Mouse (Mus musculus): ENCODE measurements at regions not wholly inside any gene's neighbourhood (a gene's known extent, or its start where the extent isn't known, plus 50 kb on each side); places are given as distances from the start of the nearest gene placed in this dataset.

- DNase-seq (ENCODE audit: low spot score): no peak
These were observed 164.3 kb upstream of the Ednrb start for GRCm38 (mm10) chr14:104008538-104008937.

GRCm38 (mm10) chr14:104006426-104006825 lies 162.2 kb upstream of the Ednrb start:
- peak; percentile 4 for DNase-seq (ENCODE audit: low spot score)

GRCm38 (mm10) chr14:104005132-104005531 lies 160.9 kb upstream of the Ednrb start:
- no peak for DNase-seq (ENCODE audit: low spot score)

- DNase-seq (ENCODE audit: low spot score): no peak
These were observed 158.2 kb upstream of the Ednrb start for GRCm38 (mm10) chr14:104002421-104002820.

GRCm38 (mm10) chr14:103990418-103990817 lies 146.2 kb upstream of the Ednrb start:
- DNase-seq (ENCODE audit: low spot score): no peak

GRCm38 (mm10) chr14:103989949-103990348 lies 145.7 kb upstream of the Ednrb start:
- no peak for DNase-seq (ENCODE audit: low spot score)

GRCm38 (mm10) chr14:103987266-103987665 lies 143.1 kb upstream of the Ednrb start:
- no peak for DNase-seq (ENCODE audit: low spot score)

GRCm38 (mm10) chr14:103984349-103984748 lies 140.1 kb upstream of the Ednrb start:
- DNase-seq (ENCODE audit: low spot score): no peak

- no peak for DNase-seq (ENCODE audit: low spot score)
These were observed 134.6 kb upstream of the Ednrb start for GRCm38 (mm10) chr14:103978808-103979207.

GRCm38 (mm10) chr14:103977769-103978168 lies 133.6 kb upstream of the Ednrb start:
- DNase-seq (ENCODE audit: low spot score): no peak

GRCm38 (mm10) chr14:103973955-103974354 lies 129.8 kb upstream of the Ednrb start:
- DNase-seq (ENCODE audit: low spot score): no peak

GRCm38 (mm10) chr14:103973111-103973510 lies 128.9 kb upstream of the Ednrb start:
- no peak for DNase-seq (ENCODE audit: low spot score)

GRCm38 (mm10) chr14:103969305-103969704 lies 125.1 kb upstream of the Ednrb start:
- no peak for DNase-seq (ENCODE audit: low spot score)

- no peak for DNase-seq (ENCODE audit: low spot score)
These were observed 122.1 kb upstream of the Ednrb start for GRCm38 (mm10) chr14:103966293-103966692.

GRCm38 (mm10) chr14:103962303-103962881 lies 118.2 kb upstream of the Ednrb start:
- DNase-seq (ENCODE audit: low spot score): no peak

- no peak for DNase-seq (ENCODE audit: low spot score)
These were observed 107.7 kb upstream of the Ednrb start for GRCm38 (mm10) chr14:103951899-103952298.

- DNase-seq (ENCODE audit: low spot score): no peak
These were observed 105.7 kb upstream of the Ednrb start for GRCm38 (mm10) chr14:103949950-103950349.

GRCm38 (mm10) chr14:103948026-103948777 lies 104.0 kb upstream of the Ednrb start:
- DNase-seq (ENCODE audit: low spot score): no peak

- no peak for DNase-seq (ENCODE audit: low spot score)
These were observed 101.6 kb upstream of the Ednrb start for GRCm38 (mm10) chr14:103945753-103946152.

GRCm38 (mm10) chr14:103939867-103940266 lies 95.7 kb upstream of the Ednrb start:
- DNase-seq (ENCODE audit: low spot score): no peak

- no peak for DNase-seq (ENCODE audit: low spot score)
These were observed 94.7 kb upstream of the Ednrb start for GRCm38 (mm10) chr14:103938937-103939336.

- no peak for DNase-seq (ENCODE audit: low spot score)
These were observed 94.0 kb upstream of the Ednrb start for GRCm38 (mm10) chr14:103938201-103938600.

- DNase-seq (ENCODE audit: low spot score): no peak
These were observed 93.5 kb upstream of the Ednrb start for GRCm38 (mm10) chr14:103937700-103938099.

- DNase-seq (ENCODE audit: low spot score): no peak
These were observed 89.6 kb upstream of the Ednrb start for GRCm38 (mm10) chr14:103933813-103934212.
